Mouse (Mus musculus) kidney, adult 8-10 months (tissue): Measurements from ENCODE around the gene Dna2.
"Not testable (repeated sequence)": the region's sequence is repeated elsewhere in the genome, so short reads cannot be mapped to it uniquely, and the experiment has no call there.

ENCODE experiments used
- DNase-seq, 2 experiments: peaks; one replicate each; pipeline ENCODE4 v3.0.0; 2022

The Dna2 gene

GRCm38 (mm10) chr10:62946738-62947471 is at the start of gene Dna2:
Gene Dna2 (plus strand): TSS chr10:62947026.
- peak; percentile 66 to 67 for DNase-seq

DNA sequence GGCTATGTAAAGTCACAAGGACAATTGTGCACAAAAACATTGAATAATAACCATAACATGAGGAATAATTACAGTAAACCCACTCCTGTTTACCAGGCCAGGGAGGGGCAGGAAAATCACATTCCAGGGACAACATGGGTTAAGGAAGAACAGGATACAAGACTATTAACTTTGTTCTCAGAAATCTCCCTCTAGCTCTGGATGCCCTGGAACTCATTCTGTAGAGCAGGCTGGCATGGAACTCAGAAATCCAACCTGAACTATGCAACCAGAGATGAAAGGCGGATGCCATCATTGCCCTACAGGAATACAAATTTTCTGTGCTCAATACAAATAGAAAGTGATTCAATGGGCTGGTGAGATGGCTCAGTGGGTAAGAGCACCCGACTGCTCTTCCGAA is 49.4 kb upstream of the Dna2 start:
- no peak for DNase-seq

DNA sequence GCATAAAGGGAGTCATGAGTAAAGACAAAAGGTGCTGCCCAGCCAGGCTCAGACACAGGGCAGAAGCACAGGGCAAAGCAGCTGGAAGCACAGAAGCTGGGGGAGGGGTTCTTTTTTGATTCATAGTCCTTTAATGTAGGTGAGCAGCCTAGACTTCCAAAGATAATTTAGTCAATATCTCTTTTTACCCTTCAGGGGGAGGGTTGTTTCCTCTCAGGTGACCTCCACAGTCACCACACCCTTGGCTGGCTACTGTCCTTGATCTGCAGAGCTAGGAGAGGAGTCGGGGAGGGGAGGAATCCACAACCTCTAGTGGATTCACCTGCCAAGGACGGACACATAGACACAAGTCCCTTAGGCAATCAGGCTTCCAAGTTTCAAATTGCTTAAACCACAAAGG is 48.8 kb upstream of the Dna2 start:
- no peak for DNase-seq

GRCm38 (mm10) chr10:62900144-62900543 is 46.7 kb upstream of the Dna2 start:
- no peak for DNase-seq

DNA sequence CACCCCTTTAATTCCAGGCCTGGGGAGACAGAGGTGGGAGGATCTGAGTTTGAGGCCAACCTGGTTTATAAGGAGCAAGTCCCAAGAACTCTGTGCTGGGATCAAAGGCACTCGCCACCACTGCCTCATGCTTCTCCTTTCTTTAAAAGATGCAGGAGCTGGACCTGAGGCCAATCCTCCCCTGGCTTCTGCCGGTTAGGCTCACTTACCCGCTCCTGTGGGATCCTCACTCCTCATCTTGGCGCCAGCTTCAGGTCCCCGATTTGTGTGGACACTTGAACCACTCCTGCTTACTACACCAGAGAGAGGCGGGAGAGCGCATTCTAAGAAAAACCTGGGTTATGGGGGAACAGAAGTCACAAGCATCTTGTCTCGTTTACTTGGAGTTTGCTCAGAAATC is 45.0 kb upstream of the Dna2 start:
- no peak for DNase-seq

GRCm38 (mm10) chr10:62902829-62903228 is 44.0 kb upstream of the Dna2 start:
- DNase-seq: no peak

DNA sequence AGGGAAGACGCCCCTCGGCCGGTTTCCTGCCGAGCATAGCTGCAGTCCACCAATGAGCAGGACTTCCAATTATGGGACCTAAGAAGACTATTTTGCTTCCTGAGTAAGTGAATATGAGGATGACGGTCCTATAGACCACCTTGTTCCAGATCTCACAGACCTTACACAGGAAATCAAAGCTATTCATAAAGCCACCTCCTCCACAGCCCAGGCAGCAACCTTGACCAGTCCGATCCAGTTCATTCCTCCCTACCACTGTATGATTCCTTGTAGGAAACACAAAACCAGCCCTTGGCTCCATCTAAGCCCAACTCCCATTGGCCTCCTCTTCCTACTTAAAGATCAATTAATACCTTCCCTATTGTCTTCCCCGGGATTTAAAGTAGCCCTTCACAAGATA is 40.5 kb upstream of the Dna2 start:
- DNase-seq: no peak

DNA sequence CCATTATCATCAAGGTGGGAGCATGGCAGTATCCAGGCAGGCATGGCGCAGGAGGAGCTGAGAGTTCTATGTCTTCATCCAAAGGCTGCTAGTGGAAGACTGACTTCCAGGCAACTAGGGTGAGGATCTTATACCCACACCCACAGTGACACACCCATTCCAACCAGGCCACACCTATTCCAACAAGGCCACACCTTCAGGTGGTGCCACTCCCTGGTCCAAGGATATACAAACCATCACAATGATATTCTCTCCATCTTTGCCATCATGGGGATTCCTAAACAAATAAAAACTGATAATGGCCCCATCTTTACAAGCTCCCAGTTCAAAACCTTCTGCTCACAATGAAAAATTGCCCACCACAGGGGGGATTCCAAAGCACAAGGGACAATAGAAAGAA is 37.9 kb upstream of the Dna2 start, which contains the start of gene Tet1:
TSS of gene Tet1 (minus strand) at position 101 of the 400 bp plus-strand sequence.
- DNase-seq: not testable (repeated sequence)

DNA sequence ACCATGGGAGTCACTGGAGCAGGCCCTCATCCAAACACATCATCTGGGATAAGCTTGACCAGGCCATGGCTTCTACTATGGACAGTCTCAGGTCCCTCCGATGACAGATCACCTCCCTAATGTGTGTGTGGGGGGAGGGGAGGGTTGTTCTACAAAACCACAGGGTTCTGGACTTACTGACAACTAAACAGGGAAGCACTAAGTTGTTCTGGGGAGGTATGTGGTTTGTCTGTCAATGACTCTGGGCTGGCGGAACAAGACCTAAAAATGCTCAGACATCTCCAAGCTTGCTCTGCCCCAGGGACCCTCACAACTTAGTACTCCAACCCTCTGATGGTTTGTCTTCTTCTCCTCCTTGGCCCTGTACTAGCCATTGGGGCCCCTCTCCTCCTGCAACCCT is 35.7 kb upstream of the Dna2 start:
- DNase-seq: no peak

DNA sequence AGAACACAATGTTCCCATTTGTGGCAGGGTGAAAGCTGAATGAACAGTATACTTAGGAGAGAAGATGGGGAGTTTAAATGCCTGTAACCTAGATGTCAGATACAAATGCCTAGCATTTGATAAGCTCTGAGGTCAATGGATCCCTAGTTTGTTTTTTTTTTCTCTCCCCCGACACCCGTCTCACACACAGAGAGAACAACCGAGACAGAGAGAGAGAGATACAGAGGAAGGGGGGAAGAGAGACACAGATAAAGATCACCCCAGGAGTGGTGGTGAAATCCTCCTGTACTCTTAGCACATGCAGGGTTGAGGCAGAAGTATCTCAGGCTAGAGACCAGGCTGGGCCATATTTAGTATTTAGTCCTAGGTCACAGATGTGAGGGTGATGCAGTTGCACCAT is 27.8 kb upstream of the Dna2 start:
- DNase-seq: no peak

DNA sequence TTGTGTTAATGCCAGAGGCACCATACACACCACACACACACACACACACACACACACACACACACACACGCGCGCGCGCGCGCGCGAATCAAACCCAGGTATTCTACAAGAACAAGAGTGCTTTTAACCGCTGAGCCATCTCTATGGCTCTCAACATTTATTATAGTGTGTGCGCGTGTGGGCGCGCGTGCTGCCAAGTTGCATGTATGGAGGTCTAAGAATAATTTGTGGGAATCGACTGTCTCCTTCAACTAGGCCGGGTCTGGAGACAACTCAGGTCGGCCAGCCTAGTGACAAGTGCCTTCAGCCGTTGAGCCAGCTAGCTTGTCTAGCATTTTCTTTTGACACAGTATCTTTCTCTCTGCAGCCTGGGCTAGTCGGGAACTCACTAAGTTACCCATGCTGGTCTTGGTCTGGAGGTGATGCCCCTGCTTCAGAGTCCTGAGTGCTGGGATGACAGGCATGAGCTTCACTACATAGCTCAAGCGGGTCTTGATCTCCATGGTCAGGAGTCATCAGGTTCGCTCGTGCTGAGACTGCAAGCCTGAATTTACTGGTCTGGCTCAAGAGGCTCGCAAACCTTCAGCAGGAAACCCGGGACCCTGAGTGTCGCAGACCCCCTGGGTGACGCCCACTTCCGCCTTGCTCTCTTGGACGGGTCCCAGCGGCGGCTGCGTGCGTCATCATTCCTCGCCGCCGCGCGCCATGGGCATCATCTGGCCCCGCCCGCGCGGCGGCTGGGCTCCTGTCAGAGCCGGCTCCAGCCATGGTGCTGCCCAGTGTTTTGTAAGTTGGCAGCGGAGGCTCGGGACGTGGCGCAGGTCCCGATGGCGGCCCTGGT is 26.7 kb upstream of the Dna2 start, which contains the start of gene Slc25a16:
TSS of gene Slc25a16 (plus strand) at position 709 of the 841 bp plus-strand sequence.
- DNase-seq: peak; percentile 85 to 91

DNA sequence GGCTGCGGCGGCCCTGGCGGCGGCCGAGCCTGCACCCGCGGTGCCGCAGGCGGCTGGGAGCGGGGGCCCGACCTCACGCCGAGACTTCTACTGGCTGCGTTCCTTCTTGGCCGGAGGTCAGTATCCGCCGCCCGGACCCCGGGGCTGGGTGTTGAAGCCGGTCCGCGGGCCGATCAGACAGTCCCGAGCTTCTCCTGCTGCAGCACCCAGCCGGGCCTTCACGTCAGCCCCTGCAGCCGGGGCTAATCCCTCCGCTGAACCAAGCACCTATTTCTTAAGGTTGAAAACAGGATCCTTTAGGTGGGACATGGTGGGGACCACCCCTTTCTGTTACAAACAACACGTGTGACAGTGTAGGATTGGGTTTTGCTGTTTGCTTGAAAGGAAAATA is 26.1 kb upstream of the Dna2 start:
- DNase-seq: no peak

DNA sequence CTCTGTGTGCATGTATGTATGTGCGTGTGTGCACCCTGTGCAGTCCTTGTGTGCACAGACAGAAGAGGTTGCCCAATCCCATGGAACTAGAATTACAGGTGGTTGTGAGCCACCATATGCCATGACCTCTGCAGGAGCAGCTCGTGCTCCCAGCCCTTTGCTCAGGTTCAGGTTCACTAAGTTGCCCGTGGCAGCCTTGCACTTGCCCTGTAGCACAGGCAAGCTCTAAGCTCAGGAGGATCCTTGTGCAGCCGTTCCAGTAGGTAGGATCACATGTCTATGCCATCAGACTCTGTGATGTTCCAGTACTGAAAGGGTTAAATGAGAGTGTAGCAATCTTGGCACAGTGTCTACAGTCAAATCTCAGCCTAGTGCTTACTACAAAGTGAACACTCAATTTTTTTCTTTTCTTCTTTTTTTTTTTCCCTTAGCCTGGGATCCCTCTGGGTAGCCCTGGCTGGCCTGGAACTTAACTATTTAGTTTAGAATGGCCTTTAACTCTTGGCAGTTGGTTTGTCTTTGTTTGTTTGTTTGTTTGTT is 22.7 kb upstream of the Dna2 start:
- DNase-seq: peak; percentile 65 to 80

DNA sequence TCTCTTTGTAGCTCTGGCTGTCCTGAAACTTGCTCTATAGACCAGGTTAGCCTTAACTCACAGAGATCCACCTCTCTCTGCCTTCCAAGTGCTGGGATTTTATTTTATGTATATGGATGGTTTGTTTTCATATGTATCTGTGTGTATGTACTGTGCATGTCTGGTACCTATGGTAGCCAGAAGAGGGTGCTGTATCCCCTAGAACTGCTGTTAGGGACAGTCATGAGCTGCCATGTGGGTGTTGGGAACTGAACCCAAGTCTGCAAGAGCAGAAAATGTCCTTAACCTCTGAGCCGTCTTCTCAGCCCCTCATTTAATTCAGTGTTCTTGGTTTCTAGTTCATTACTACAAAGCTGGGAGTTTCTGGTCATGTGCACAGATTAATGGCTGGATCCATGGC is 14.4 kb upstream of the Dna2 start:
- DNase-seq: no peak

GRCm38 (mm10) chr10:62944975-62945580 is 1.7 kb upstream of the Dna2 start:
- DNase-seq: no peak

GRCm38 (mm10) chr10:62948551-62948950 is 1.7 kb downstream of the Dna2 start:
- DNase-seq: no peak

DNA sequence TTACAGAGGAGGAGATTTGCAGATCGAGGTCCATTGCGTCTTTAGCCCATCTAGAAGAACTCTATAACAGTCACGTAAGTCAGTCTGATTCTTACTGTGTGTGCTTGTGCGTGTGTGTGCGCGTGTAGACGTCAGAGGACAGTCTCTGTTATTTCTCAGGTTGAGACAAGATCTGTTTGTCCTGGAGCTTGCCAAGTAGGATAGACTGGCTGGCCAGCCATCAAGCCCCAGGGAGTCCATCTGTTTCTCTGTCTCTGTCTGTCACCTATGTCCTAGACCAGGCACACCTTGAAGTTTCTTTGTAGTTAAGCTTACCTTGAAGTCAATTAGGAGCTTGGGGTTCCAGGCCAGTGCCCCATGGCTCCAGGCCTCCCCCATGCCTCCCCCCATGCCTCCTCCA is 17.1 kb downstream of the Dna2 start:
- DNase-seq: no peak

DNA sequence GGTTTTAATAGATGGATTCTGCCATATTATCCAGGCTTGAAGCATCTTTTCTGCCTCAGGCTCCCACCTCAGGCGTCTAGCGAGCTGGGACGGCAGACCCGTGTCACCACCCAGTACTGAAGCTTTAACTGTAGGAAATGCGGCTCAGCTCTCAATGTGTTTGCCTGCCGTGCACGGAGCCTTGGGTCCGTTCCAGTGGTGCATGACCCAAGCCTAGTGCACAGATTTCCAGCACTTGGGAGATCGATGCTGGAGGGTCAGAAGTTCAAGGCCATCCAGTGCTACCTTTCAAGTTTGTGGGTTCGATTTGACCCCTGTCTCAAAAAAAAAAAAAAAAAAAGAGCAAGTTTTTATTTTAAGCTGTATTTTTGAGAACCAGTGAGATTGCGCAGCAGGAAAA is 19.0 kb downstream of the Dna2 start:
- DNase-seq: no peak

- no peak for DNase-seq
These were observed 19.5 kb downstream of the Dna2 start for GRCm38 (mm10) chr10:62966291-62966690.

DNA sequence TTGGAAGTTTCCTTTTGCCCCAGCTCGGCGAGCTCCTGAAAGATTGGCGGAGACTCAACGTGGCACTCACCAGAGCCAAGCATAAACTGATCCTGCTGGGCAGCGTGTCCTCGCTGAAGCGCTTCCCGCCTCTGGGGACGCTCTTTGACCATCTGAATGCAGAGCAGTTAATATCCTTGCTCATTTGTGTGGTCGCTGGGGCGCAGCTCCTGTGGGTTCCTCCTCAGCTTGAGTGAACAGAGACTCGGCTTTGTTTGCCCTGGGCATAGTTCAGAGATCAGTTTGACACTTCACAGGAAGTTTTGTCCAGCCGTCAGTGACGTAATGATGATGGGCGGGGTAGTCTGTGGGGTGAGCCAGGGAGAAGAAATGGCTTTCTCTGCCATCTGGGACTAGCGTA is 25.0 kb downstream of the Dna2 start:
- DNase-seq: peak; percentile 80 to 82

DNA sequence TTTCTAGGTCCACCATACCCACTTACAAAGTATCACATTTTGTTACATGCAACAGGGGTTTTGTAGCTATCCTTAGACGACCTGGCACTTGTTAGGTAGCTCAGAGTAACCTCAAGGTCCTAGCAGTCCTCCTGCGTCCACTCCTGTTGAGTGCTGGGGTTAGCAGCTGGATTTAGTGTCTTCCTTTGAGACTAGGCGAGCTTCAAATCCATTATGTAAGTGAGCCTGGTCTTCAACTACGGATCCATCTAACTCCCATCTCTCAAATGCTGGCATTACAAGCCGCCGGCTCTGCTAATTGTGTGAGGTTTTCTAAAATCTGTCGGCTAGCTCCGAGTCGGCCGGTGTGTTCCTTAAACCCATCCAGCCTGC is 32.8 kb downstream of the Dna2 start:
- DNase-seq: no peak

DNA sequence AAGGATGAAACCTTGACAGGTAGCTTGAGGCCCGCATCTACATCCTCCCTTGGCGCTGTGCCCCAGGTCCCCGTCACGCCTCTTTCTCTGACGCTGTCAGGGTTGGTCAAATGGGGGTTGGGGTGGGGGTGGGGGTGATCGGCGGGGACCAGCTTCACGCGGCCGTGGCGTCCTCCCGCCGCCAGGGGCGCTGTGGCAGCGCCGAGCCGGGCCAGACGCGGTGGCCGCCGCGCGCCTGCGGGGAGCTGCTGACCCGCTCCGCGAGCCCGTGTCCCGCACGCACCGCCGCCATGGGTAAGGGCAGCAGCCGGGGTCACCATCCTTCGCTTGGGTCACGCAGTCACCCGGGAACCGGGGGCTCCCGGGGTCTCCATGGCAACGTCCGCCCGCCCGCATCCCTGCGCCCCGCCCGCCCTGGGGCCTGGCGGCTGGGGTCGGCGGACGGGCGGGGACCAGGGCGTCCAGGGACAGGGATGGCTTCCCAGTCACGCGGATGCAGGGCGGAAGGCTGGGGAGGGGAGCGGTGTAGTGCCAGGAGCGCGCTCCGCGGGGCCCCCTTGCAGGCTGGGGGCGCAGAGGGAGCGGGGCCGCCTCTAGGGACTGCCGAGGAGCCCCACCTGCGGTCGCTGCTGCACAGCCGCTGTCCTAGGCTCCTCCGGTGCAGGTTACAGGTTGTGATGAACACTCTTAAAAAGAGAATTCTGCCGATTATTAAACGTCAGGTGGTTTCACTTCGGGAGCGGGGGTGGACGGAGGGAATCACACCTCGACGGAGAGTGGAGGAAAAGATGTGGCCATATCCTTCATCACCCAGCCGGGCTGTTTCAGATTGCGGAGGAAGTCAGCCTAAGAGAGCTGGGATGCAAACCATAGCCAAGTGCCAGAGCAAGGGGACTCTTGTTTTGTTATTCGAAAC is 33.5 kb downstream of the Dna2 start, which contains the start of gene Rufy2:
TSS of gene Rufy2 (plus strand) at position 185 of the 916 bp plus-strand sequence.
- peak; percentile 76 to 77 for DNase-seq
